Mouse (Mus musculus) CH12.LX (cell line): ENCODE results near the gene Tead1.

Experiments
- CTCF ChIP-seq, 2 experiments: IDR thresholded peaks in 1 of 2; conservative IDR thresholded peaks in 1 of 2; 2 replicates each; pipeline ENCODE4 v1.5.1; 2011 to 2012; ENCODE audit warnings: low read depth in 2 of 2, low read length in 2 of 2, improper control_type of control experiment in 1 of 2, inconsistent platforms in 1 of 2, mild to moderate bottlenecking in 1 of 2, moderate library complexity in 1 of 2
- EP300 ChIP-seq: IDR thresholded peaks from 2 replicates; pipeline ENCODE4 v1.6.1; 2011; ENCODE audit warnings: low read length, improper control_type of control experiment
- MAFK ChIP-seq: IDR thresholded peaks from 2 replicates; pipeline ENCODE4 v1.6.1; 2011; ENCODE audit warnings: low read length, improper control_type of control experiment; ENCODE audit not compliant: insufficient replicate concordance
- MYC ChIP-seq: IDR thresholded peaks from 2 replicates; pipeline ENCODE4 v1.6.1; 2011; ENCODE audit warnings: low read depth, mild to moderate bottlenecking, improper control_type of control experiment, low read length
- POLR2A ChIP-seq: IDR thresholded peaks from 2 replicates; pipeline ENCODE4 v1.6.1; 2011; ENCODE audit warnings: low read depth, mild to moderate bottlenecking, improper control_type of control experiment, low read length
- UBTF ChIP-seq: IDR thresholded peaks from 2 replicates; pipeline ENCODE4 v1.6.1; 2012; ENCODE audit warnings: low read depth, mild to moderate bottlenecking, inconsistent platforms, low read length, improper control_type of control experiment, moderate library complexity

- TF ChIP-seq MAFK (no peak), EP300 (no peak), CTCF (conservative IDR thresholded peaks at IDR 0.05 in 1 of 2, IDR thresholded peaks at IDR 0.05 in 1 of 2; ENCODE audit: low read depth in 2 of 2, low read length in 2 of 2) (peak; percentile 41 to 70), UBTF (no peak), MYC (no peak), POLR2A (no peak)
Measured at GRCm38 (mm10) chr7:112868551-112869465, 189.7 kb downstream of the Tead1 start.
